Mouse (Mus musculus): ENCODE results near the gene Cbx4.
"Not testable (repeated sequence)": the region's sequence is repeated elsewhere in the genome, so short reads cannot be mapped to it uniquely, and the experiment has no call there.

The Cbx4 gene

DNA sequence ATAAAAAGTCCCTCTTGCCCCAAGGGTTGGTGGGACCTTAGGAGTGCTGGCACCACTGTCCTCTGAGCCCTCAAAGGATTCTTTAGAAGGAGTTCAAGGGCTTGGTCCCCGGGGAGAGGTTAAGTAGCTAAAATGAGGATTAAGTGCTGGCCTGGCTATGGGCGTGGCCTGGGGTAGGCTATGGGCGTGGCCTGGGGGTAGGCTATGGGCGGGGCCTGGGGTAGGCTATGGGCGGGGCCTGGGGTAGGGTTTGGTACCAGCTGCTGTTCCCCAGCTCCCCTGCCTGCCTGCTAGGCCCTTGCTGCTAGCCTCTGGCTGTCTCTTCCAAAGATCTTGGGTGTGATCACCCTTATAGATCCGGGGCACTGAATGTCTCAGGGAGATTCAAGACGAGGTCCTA is 25.3 kb upstream of the Cbx4 start:
- in situ Hi-C loops (cut with MboI, MseI) = no loop called here

- in situ Hi-C loops (cut with MboI, MseI) = no loop called here
Measured at GRCm38 (mm10) chr11:119109415-119110071, 23.5 kb upstream of the Cbx4 start.

GRCm38 (mm10) chr11:119108573-119109263 is 22.7 kb upstream of the Cbx4 start:
- in situ Hi-C loops (cut with MboI, MseI) = no loop called here

GRCm38 (mm10) chr11:119106289-119106688 is 20.3 kb upstream of the Cbx4 start:
- in situ Hi-C loops (cut with MboI, MseI) = no loop called here

GRCm38 (mm10) chr11:119105748-119106147 is 19.7 kb upstream of the Cbx4 start:
- in situ Hi-C loops (cut with MboI, MseI) = no loop called here

DNA sequence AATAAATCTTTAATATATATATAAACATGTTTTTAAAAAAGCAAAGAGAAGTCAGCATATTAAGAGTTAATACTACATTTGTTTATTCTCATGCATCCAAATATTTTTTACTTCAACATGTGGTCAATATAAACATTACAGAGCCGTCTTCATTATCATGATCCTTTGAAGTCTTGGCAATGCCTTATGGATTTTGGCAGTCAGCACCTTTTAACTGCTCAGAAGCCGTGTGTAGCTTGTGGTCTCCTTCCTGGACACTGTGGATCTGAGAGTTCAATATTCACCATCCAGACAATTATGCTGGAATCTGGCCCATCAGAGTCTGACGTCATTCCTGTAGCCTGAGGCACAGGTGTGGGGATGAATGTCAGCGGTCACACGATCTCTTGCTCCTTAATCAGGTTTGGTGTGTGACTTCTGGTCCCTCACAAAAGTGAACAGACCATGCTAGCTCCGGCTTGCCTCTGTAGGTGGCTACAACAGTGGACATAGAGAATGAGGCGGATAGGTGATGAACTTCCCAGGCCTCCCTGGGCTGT is 19.1 kb upstream of the Cbx4 start:
- in situ Hi-C loops (cut with MboI, MseI) = no loop called here

- in situ Hi-C loops (cut with MboI, MseI) = no loop called here
Measured at GRCm38 (mm10) chr11:119103991-119104390, 18.0 kb upstream of the Cbx4 start.

- in situ Hi-C loops (cut with MboI, MseI) = not testable (repeated sequence)
Measured at GRCm38 (mm10) chr11:119100355-119100754, 14.3 kb upstream of the Cbx4 start.

DNA sequence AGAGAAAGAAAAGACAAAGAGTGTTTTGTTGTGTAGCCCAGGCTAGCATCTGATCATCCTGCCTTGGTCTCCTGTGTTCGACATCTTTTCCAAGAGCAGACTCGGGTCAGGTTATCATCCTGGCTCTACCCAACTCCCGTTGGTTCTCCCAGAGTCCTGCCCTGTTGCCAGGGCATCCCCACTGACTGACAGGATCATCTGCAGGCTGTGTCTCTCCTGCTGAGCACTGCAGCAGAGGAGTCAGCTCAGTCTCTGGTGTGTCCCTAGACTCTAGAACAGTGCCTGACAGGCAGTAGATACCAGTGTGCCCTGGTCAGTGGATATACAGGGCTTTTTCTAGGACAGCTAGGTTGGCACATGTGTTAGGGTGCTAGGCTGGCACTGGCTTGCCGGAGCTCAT is 12.2 kb upstream of the Cbx4 start:
- in situ Hi-C loops (cut with MboI, MseI) = no loop called here

- in situ Hi-C loops (cut with MboI, MseI) = no loop called here
Measured at GRCm38 (mm10) chr11:119095441-119095840, 9.4 kb upstream of the Cbx4 start.

GRCm38 (mm10) chr11:119093322-119093721 is 7.3 kb upstream of the Cbx4 start:
- in situ Hi-C loops (cut with MboI, MseI) = loop anchor here (5.0 kb wide), 2 partner anchors 34 to 99 kb away; no protein-coding TSS in a partner anchor

GRCm38 (mm10) chr11:119092286-119092685 is 6.3 kb upstream of the Cbx4 start:
- in situ Hi-C loops (cut with MboI, MseI) = loop anchor here (5.0 kb wide), 2 partner anchors 35 to 100 kb away; no protein-coding TSS in a partner anchor

- in situ Hi-C loops (cut with MboI, MseI) = loop anchor here (5.0 kb wide), 2 partner anchors 36 to 101 kb away; no protein-coding TSS in a partner anchor
Measured at GRCm38 (mm10) chr11:119091598-119091991, 5.6 kb upstream of the Cbx4 start.

- in situ Hi-C loops (cut with MboI, MseI) = loop anchor here (5.0 kb wide), 2 partner anchors 36 to 101 kb away; no protein-coding TSS in a partner anchor
Measured at GRCm38 (mm10) chr11:119090961-119091597, 5.1 kb upstream of the Cbx4 start.

DNA sequence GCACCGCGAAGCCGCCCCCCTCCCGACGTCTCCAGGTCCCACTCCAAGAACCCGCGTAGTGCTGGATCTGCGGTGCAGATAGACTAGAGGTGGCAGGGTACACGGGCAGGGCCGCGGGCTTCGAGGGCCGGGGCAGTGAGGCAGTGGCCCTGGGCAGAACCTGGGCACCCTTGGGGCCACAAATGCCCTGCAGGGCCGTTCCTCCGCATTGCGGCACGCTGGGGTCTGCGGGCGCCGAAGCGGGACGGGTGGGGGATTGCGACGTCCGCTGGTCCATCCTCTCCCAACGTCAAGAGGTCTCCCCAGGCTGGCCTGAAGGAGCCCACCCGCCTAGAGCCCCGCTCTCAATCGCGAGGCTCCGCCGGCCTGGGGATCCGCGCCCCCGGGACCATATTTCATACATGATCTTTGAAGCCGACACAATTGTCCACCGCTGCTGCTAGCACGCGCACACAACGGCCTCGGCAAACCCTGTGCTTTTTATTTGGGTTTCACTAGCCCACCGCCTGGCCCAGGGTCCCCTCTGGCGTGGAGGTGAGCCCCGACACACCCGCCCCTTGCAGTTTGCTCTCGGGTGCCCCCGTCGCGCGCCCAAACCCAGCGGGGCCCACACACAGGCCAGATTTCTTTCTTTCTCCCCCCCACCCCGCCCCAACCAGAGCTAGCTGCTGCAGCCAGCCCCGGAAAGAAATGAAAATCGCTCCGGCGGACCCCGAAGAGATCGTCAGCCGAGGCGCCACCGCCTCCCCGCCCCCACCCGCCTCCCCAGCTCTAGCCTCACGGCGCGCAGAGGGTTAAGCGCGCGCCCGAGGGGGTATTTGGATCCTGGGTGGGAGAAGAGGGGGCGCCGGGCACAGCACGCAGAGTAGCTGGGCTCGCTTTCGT is 4.3 kb upstream of the Cbx4 start:
- in situ Hi-C loops (cut with MboI, MseI) = loop anchor here (5.0 kb wide), 2 partner anchors 37 to 102 kb away; no protein-coding TSS in a partner anchor

DNA sequence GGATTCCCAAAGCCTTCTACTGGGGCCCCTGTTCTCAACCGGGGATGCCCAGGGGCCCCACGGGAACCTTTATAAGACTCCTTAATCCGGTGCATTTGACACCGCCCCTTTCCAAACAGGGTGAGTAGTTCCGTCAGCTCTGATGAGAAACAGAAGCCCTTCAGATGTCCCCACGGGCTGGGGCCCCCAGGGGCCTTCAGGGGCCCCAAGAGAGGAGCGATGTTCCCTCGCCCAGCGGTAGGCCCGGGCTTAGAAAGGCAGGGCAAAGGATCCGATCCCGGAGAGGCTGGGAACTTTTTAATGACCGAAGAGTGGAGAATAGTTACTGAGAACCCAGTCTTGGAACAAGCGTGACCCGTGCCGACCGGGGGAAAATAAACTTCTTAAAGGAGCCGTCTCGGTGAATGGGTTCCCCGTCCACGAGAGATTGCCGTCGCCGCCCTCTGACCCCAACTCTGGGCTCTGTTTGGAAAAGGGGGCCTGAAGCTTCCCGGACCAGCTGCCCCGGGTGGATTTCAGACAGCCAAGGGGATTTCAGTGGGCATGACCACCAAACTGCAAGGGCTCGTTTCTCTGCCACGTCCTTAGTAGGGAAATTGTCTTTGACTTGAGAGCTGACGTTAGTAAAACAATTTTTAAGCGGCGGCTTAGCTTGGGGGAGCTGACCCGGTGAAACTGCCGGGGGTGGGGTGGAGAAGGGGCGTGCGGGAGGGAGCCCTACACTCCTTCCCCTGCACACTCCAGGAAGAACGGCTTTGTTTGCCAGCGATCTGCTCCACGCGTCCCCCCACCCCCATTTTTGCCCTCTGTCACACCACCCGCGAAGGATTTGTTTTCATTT is 3.4 kb upstream of the Cbx4 start:
- in situ Hi-C loops (cut with MboI, MseI) = loop anchor here (5.0 kb wide), 4 partner anchors 37 to 103 kb away; no protein-coding TSS in a partner anchor

DNA sequence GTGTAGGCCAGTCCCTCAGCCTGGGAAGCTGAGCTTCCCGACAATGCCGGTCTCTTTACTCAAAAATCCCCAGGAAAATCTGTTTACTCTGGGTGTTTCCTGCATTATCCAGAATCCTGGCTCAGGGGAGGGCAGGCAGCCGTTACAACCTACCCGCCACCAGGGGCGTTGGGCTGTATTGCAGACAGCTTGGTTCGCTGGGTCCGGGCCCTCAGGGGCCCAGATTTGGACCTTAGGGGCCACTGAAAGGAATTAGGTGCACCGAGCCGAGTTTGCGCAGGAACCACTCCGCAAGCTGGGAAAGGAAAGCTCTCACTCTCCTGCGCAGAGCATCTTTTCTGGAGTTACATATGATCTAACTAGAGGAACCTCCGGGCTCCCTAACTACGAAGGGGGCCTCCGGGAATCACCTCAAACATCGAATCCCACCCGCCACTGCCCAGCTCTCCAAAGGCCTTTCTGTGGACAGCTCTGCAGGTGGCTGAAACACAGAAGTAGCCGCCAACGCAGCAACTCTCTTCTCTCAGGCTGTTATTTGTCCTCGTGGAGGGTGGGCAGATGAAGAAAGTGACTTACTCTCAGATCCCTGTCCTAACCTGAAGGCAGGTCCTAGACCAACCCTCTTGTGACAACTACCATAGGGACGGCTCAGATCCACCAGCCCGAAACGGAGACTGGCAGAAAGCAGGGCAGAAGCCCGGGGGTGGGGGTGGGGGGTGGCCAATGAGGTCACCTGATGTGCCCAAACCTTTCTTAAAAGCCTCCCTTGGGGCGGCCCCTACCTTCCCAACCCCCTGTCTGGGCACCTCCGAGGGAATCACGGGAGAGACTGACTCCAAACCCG is 2.6 kb upstream of the Cbx4 start:
- in situ Hi-C loops (cut with MboI, MseI) = loop anchor here (5.0 kb wide), 2 partner anchors 36 to 74 kb away; no protein-coding TSS in a partner anchor

- in situ Hi-C loops (cut with MboI, MseI) = loop anchor here (5.0 kb wide), 2 partner anchors 35 to 75 kb away; no protein-coding TSS in a partner anchor
Measured at GRCm38 (mm10) chr11:119087301-119088082, 1.5 kb upstream of the Cbx4 start.

Data from T-helper 1 cell (primary cell).